Mouse (Mus musculus) adrenal gland, postnatal 36 days (tissue): ENCODE measurements at regions not wholly inside any gene's neighbourhood (a gene's known extent, or its start where the extent isn't known, plus 50 kb on each side); places are given as distances from the start of the nearest gene placed in this dataset.

ENCODE experiments used
- DNase-seq, 2 experiments: peaks; one replicate each; pipeline ENCODE4 v3.0.0; 2021; ENCODE audit warnings: mixed read lengths in 1 of 2

DNA sequence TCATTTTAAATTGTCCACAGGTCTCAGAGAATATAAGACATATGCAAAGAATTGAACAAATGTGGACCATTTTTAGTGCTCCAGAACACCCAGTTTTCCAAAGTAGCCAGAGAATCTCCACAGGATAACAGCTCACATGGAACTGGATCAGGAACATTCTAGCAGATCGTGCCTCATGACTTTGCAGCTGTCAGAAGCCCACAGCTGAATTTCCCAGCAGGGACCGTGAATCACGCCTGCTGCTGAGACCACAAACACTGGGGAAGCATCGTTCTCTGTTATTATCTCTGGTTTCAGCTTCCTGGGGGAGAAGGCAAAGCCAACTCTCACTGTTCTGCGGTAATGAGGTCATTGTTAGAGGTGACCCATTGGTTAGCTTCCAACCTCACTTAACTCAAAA, 60.4 kb upstream of the Gpr139 start:
- no peak for DNase-seq

DNA sequence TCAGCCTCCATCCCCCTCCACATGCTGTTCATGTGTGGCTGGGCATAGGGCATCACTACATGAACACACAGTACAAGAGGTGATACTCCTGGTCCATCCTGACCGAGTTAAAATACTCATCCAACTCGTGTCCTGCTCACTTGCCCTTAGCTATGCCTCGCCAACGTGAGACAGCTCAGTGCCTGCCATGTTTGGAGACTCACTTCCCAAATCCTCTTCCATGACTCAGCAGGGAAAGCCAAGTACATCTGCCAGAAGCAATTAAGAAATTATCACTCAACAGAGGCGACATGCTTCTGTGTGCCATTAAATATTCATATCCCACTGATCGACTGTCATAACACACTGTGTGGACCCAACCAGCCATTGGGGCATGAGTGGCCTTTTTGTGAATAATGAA, 51.9 kb upstream of the Gpr139 start:
- DNase-seq, result no peak
